Mouse (Mus musculus): ENCODE data around the gene Lrch3. TPM values are rescaled to one million over a fixed set of nuclear protein-coding genes. Genes with fewer than 3 reads are reported as not detected.

Lrch3 gene
- polyA plus RNA-seq, 1 experiment = 0.14 TPM

GRCm38 (mm10) chr16:33006888-33007287 lies 93.0 kb downstream of the Lrch3 start:
- Histone ChIP-seq H3K27me3 (ENCODE audit: control insufficient read depth) (no peaks in the 10 kb centered on the region), H3K36me3 (ENCODE audit: control insufficient read depth) (peaks cover 73% of the 10 kb centered on the region), H3K4me1 (ENCODE audit: control insufficient read depth) (no peaks in the 10 kb centered on the region), H3K9me3 (ENCODE audit: control insufficient read depth, low read length) (no peaks in the 10 kb centered on the region), H3K4me3 (replicated peaks) (no peak overlapping the region)
- no peak for TF ChIP-seq TAL1 (IDR thresholded peaks at IDR 0.05; ENCODE audit: low read length)
- no peak for TF ChIP-seq GATA1 (IDR thresholded peaks at IDR 0.05; ENCODE audit: low read length)

DNA sequence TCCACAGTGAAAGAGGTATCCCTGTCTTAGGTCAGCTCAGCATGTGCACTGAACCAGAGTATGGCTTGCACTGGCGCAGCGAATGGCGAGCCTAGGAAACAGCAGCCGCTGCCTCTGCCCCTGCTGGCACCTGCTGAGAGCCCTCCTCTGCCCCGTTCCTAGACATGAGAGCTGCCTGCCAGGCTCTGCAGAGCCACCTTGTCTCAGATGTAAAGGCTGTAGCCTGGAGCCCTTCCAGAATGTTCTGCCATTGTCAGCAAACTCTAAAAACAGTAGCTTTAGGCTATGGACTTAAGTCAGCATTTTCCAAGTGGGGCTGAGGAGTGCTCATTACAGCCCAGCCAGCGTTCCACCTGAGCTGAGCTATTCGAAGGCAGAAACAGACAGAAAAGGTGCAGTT lies 93.5 kb downstream of the Lrch3 start:
- TF ChIP-seq TAL1 (IDR thresholded peaks at IDR 0.05; ENCODE audit: low read length) (no peak), GATA1 (IDR thresholded peaks at IDR 0.05; ENCODE audit: low read length) (no peak)
- Histone ChIP-seq H3K4me3 (replicated peaks) (no peak overlapping the region), H3K9me3 (ENCODE audit: control insufficient read depth, low read length) (no peaks in the 10 kb centered on the region), H3K27me3 (ENCODE audit: control insufficient read depth) (no peaks in the 10 kb centered on the region), H3K36me3 (ENCODE audit: control insufficient read depth) (peaks cover 75% of the 10 kb centered on the region), H3K4me1 (ENCODE audit: control insufficient read depth) (no peaks in the 10 kb centered on the region)

GRCm38 (mm10) chr16:33010166-33010565 lies 96.3 kb downstream of the Lrch3 start:
- H3K4me3 ChIP-seq (replicated peaks) = no peak overlapping the region
- no peaks in the 10 kb centered on the region for H3K4me1 ChIP-seq (ENCODE audit: control insufficient read depth)
- no peaks in the 10 kb centered on the region for H3K27me3 ChIP-seq (ENCODE audit: control insufficient read depth)
- H3K9me3 ChIP-seq (ENCODE audit: control insufficient read depth, low read length) = no peaks in the 10 kb centered on the region
- H3K36me3 ChIP-seq (ENCODE audit: control insufficient read depth) = peaks cover 92% of the 10 kb centered on the region
- TF ChIP-seq GATA1 (IDR thresholded peaks at IDR 0.05; ENCODE audit: low read length) (no peak), TAL1 (IDR thresholded peaks at IDR 0.05; ENCODE audit: low read length) (no peak)

DNA sequence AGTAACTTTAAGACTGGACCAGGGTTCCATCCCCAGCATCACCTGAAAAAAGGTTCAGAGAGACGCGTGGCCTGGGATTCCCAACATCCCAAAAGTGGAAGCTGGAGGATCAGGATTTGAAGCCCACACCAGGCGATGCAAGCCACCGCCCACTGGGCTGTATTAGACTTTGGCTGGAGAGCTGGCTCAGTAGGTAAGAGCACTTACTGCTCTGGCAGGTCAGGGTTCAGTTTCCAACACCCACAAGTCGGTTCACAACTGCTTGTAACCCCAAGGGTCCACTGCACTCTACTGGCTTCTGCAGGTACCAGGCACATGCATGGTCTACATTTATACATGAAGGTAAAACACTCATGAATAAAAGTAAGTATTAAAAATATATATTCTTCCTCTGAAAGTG lies 99.9 kb downstream of the Lrch3 start:
- Histone ChIP-seq H3K36me3 (ENCODE audit: control insufficient read depth) (peaks cover 80% of the 10 kb centered on the region), H3K4me1 (ENCODE audit: control insufficient read depth) (no peaks in the 10 kb centered on the region), H3K4me3 (replicated peaks) (no peak overlapping the region), H3K27me3 (ENCODE audit: control insufficient read depth) (no peaks in the 10 kb centered on the region), H3K9me3 (ENCODE audit: control insufficient read depth, low read length) (no peaks in the 10 kb centered on the region)
- TF ChIP-seq GATA1 (IDR thresholded peaks at IDR 0.05; ENCODE audit: low read length) (no peak), TAL1 (IDR thresholded peaks at IDR 0.05; ENCODE audit: low read length) (no peak)

DNA sequence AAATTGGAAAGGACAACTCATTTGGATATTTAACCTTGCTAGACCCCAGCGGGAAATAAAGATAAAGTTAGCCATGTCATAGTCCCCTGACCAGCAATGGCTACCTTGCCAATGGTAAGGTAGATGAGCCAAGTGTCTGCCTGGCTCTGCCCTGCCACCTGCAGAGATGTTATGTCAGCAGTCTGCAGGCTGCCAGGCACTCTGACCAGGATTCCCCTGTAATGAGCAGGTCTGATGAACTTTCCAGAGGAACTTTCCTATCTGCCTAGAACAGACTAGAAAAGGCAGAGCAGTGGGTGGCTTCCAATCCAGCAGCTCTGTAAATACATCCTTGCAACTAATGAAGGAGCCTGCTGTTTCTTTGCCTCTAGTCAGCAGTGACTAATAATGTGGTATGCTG lies 101.0 kb downstream of the Lrch3 start:
- H3K27me3 ChIP-seq (ENCODE audit: control insufficient read depth) = no peaks in the 10 kb centered on the region
- no peak overlapping the region for H3K4me3 ChIP-seq (replicated peaks)
- H3K4me1 ChIP-seq (ENCODE audit: control insufficient read depth) = peaks cover 4% of the 10 kb centered on the region; the same call in 1 of the 2 replicates
- TF ChIP-seq TAL1 (IDR thresholded peaks at IDR 0.05; ENCODE audit: low read length) (no peak), GATA1 (IDR thresholded peaks at IDR 0.05; ENCODE audit: low read length) (no peak)
- H3K36me3 ChIP-seq (ENCODE audit: control insufficient read depth) = peaks cover 69% of the 10 kb centered on the region
- no peaks in the 10 kb centered on the region for H3K9me3 ChIP-seq (ENCODE audit: control insufficient read depth, low read length)

DNA sequence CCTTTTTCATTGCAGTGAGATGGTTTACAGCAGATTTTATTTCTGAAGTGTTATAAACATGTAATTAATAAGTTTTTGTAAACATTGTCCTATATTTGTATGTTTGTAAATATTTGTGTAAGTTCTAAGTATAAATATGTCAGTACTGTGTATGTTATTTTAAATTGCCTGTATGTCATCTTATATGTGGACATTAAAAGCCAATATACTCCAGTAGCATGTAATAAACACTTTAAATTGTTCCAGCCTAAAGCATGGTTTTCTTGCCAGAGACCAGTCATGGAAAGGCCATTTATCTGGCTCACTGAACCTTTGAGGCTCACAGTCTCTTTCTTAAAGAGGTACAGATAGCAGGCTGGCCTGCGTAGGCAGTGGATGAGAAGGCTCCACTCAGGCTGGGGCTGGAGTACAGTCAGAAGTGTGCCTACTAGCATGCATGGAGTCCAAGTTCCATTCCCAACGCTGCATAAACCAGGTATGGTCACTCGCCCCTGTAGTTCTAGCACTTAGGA lies 101.6 kb downstream of the Lrch3 start:
- Histone ChIP-seq H3K36me3 (ENCODE audit: control insufficient read depth) (peaks cover 64% of the 10 kb centered on the region), H3K4me1 (ENCODE audit: control insufficient read depth) (peaks cover 4% of the 10 kb centered on the region; the same call in 1 of the 2 replicates), H3K9me3 (ENCODE audit: control insufficient read depth, low read length) (no peaks in the 10 kb centered on the region), H3K4me3 (replicated peaks) (no peak overlapping the region), H3K27me3 (ENCODE audit: control insufficient read depth) (no peaks in the 10 kb centered on the region)
- TF ChIP-seq GATA1 (IDR thresholded peaks at IDR 0.05; ENCODE audit: low read length) (no peak), TAL1 (IDR thresholded peaks at IDR 0.05; ENCODE audit: low read length) (no peak)

GRCm38 (mm10) chr16:33015986-33016385 lies 102.1 kb downstream of the Lrch3 start:
- TF ChIP-seq GATA1 (IDR thresholded peaks at IDR 0.05; ENCODE audit: low read length) (no peak), TAL1 (IDR thresholded peaks at IDR 0.05; ENCODE audit: low read length) (no peak)
- Histone ChIP-seq H3K9me3 (ENCODE audit: control insufficient read depth, low read length) (no peaks in the 10 kb centered on the region), H3K4me3 (replicated peaks) (no peak overlapping the region), H3K36me3 (ENCODE audit: control insufficient read depth) (peaks cover 59% of the 10 kb centered on the region), H3K27me3 (ENCODE audit: control insufficient read depth) (no peaks in the 10 kb centered on the region), H3K4me1 (ENCODE audit: control insufficient read depth) (peaks cover 4% of the 10 kb centered on the region; the same call in 1 of the 2 replicates)

GRCm38 (mm10) chr16:33017677-33018349 lies 103.9 kb downstream of the Lrch3 start:
- TF ChIP-seq GATA1 (IDR thresholded peaks at IDR 0.05; ENCODE audit: low read length) (no peak), TAL1 (IDR thresholded peaks at IDR 0.05; ENCODE audit: low read length) (no peak)
- no peaks in the 10 kb centered on the region for H3K27me3 ChIP-seq (ENCODE audit: control insufficient read depth)
- no peaks in the 10 kb centered on the region for H3K9me3 ChIP-seq (ENCODE audit: control insufficient read depth, low read length)
- peaks cover 4% of the 10 kb centered on the region; the same call in 1 of the 2 replicates for H3K4me1 ChIP-seq (ENCODE audit: control insufficient read depth)
- H3K36me3 ChIP-seq (ENCODE audit: control insufficient read depth) = peaks cover 44% of the 10 kb centered on the region
- no peak overlapping the region for H3K4me3 ChIP-seq (replicated peaks)

- no peak for TF ChIP-seq GATA1 (IDR thresholded peaks at IDR 0.05; ENCODE audit: low read length)
- no peak for TF ChIP-seq TAL1 (IDR thresholded peaks at IDR 0.05; ENCODE audit: low read length)
- peak overlapping the region; percentile 52 for H3K4me3 ChIP-seq (replicated peaks)
- H3K9me3 ChIP-seq (ENCODE audit: control insufficient read depth, low read length) = no peaks in the 10 kb centered on the region
- H3K4me1 ChIP-seq (ENCODE audit: control insufficient read depth) = peaks cover 4% of the 10 kb centered on the region; the same call in 1 of the 2 replicates
- H3K27me3 ChIP-seq (ENCODE audit: control insufficient read depth) = no peaks in the 10 kb centered on the region
- H3K36me3 ChIP-seq (ENCODE audit: control insufficient read depth) = peaks cover 30% of the 10 kb centered on the region
Observed at GRCm38 (mm10) chr16:33019117-33019770, 105.3 kb downstream of the Lrch3 start.

Data from erythroblast, embryonic 14.5 days (primary cell).